Mouse (Mus musculus): ENCODE results near the gene Rap1gap. TPM values are rescaled to one million over a fixed set of nuclear protein-coding genes. Genes with fewer than 3 reads are reported as not detected.

The Rap1gap gene
- 12.5 and 14.4 TPM in 2 replicates for polyA plus RNA-seq (2015; fragmentation: Nextera tagmentation; extraction: Ambion mirVana)

- H3K9ac ChIP-seq = peak within 1 kb of the TSS; percentile 52
- no peaks in the 10 kb centered on the region for H3K36me3 ChIP-seq
- peak within 1 kb of the TSS; percentile 55 for H3K4me3 ChIP-seq (replicated peaks)
- H3K4me1 ChIP-seq = peaks cover 46% of the 10 kb centered on the region
- H3K4me2 ChIP-seq = peak within 1 kb of the TSS; percentile 95
- under 1% methylated on average over 34 of the region's 44 CpGs for WGBS
- peaks cover 43% of the 10 kb centered on the region for H3K27me3 ChIP-seq
- no peak within 1 kb of the TSS for H3K27ac ChIP-seq
- H3K9me3 ChIP-seq (replicated peaks) = no peaks in the 10 kb centered on the region
- ATAC-seq (replicated peaks; ENCODE audit: low FRiP score) = no peak
Measured at GRCm38 (mm10) chr4:137664433-137664979, at the start of gene Rap1gap. Rap1gap (plus strand) TSS chr4:137664726.

GRCm38 (mm10) chr4:137622847-137623246 lies 41.7 kb upstream of the Rap1gap start:
- Histone ChIP-seq H3K9ac (no peak overlapping the region), H3K4me1 (no peaks in the 10 kb centered on the region), H3K27me3 (no peaks in the 10 kb centered on the region), H3K4me3 (replicated peaks) (no peak overlapping the region), H3K9me3 (replicated peaks) (no peaks in the 10 kb centered on the region), H3K36me3 (peaks cover 93% of the 10 kb centered on the region), H3K4me2 (no peak overlapping the region), H3K27ac (no peak overlapping the region)
- ATAC-seq (replicated peaks; ENCODE audit: low FRiP score) = no peak
- 95% methylated on average over 8 of the region's 8 CpGs for WGBS

- Histone ChIP-seq H3K9me3 (replicated peaks) (no peaks in the 10 kb centered on the region), H3K4me2 (no peak overlapping the region), H3K27me3 (no peaks in the 10 kb centered on the region), H3K4me3 (replicated peaks) (no peak overlapping the region), H3K27ac (no peak overlapping the region), H3K36me3 (peaks cover 92% of the 10 kb centered on the region), H3K9ac (no peak overlapping the region), H3K4me1 (no peaks in the 10 kb centered on the region)
- no peak for ATAC-seq (replicated peaks; ENCODE audit: low FRiP score)
- 64% methylated on average over 8 of the region's 8 CpGs for WGBS
Measured at GRCm38 (mm10) chr4:137627476-137628235, 36.9 kb upstream of the Rap1gap start.

GRCm38 (mm10) chr4:137628400-137628799 lies 36.1 kb upstream of the Rap1gap start:
- Histone ChIP-seq H3K36me3 (peaks cover 92% of the 10 kb centered on the region), H3K4me1 (no peaks in the 10 kb centered on the region), H3K9ac (no peak overlapping the region), H3K27ac (no peak overlapping the region), H3K27me3 (no peaks in the 10 kb centered on the region), H3K4me2 (no peak overlapping the region), H3K9me3 (replicated peaks) (no peaks in the 10 kb centered on the region), H3K4me3 (replicated peaks) (no peak overlapping the region)
- no peak for ATAC-seq (replicated peaks; ENCODE audit: low FRiP score)
- 79% methylated on average over 6 of the region's 6 CpGs for WGBS

GRCm38 (mm10) chr4:137629354-137629753 lies 35.2 kb upstream of the Rap1gap start:
- no peak for ATAC-seq (replicated peaks; ENCODE audit: low FRiP score)
- Histone ChIP-seq H3K4me2 (no peak overlapping the region), H3K9ac (no peak overlapping the region), H3K27me3 (no peaks in the 10 kb centered on the region), H3K4me3 (replicated peaks) (no peak overlapping the region), H3K36me3 (peaks cover 90% of the 10 kb centered on the region), H3K27ac (no peak overlapping the region), H3K9me3 (replicated peaks) (no peaks in the 10 kb centered on the region), H3K4me1 (no peaks in the 10 kb centered on the region)
- 80% methylated on average over 7 of the region's 7 CpGs for WGBS

- Histone ChIP-seq H3K4me2 (no peak overlapping the region), H3K4me1 (no peaks in the 10 kb centered on the region), H3K27ac (no peak overlapping the region), H3K36me3 (peaks cover 90% of the 10 kb centered on the region), H3K4me3 (replicated peaks) (no peak overlapping the region), H3K9ac (no peak overlapping the region), H3K27me3 (no peaks in the 10 kb centered on the region), H3K9me3 (replicated peaks) (no peaks in the 10 kb centered on the region)
- WGBS = 68% methylated on average over 2 of the region's 2 CpGs
- no peak for ATAC-seq (replicated peaks; ENCODE audit: low FRiP score)
Measured at GRCm38 (mm10) chr4:137630153-137630552, 34.4 kb upstream of the Rap1gap start.

- no peak overlapping the region for H3K9ac ChIP-seq
- WGBS = 74% methylated on average over 3 of the region's 3 CpGs
- no peaks in the 10 kb centered on the region for H3K27me3 ChIP-seq
- H3K27ac ChIP-seq = no peak overlapping the region
- no peak overlapping the region for H3K4me3 ChIP-seq (replicated peaks)
- ATAC-seq (replicated peaks; ENCODE audit: low FRiP score) = no peak
- H3K4me1 ChIP-seq = no peaks in the 10 kb centered on the region
- no peaks in the 10 kb centered on the region for H3K9me3 ChIP-seq (replicated peaks)
- H3K4me2 ChIP-seq = no peak overlapping the region
- H3K36me3 ChIP-seq = peaks cover 92% of the 10 kb centered on the region
Measured at GRCm38 (mm10) chr4:137631596-137631995, 32.9 kb upstream of the Rap1gap start.

GRCm38 (mm10) chr4:137633394-137633793 lies 31.1 kb upstream of the Rap1gap start:
- Histone ChIP-seq H3K9me3 (replicated peaks) (no peaks in the 10 kb centered on the region), H3K4me3 (replicated peaks) (no peak overlapping the region), H3K36me3 (peaks cover 97% of the 10 kb centered on the region), H3K4me2 (no peak overlapping the region), H3K9ac (no peak overlapping the region), H3K4me1 (no peaks in the 10 kb centered on the region), H3K27ac (no peak overlapping the region), H3K27me3 (no peaks in the 10 kb centered on the region)
- 80% methylated on average over 4 of the region's 4 CpGs for WGBS
- no peak for ATAC-seq (replicated peaks; ENCODE audit: low FRiP score)

GRCm38 (mm10) chr4:137636597-137636996 lies 27.9 kb upstream of the Rap1gap start:
- Histone ChIP-seq H3K36me3 (peaks cover 97% of the 10 kb centered on the region), H3K4me1 (peaks cover 2% of the 10 kb centered on the region; the same call in 1 of the 2 replicates), H3K27me3 (no peaks in the 10 kb centered on the region), H3K4me2 (no peak overlapping the region), H3K9me3 (replicated peaks) (no peaks in the 10 kb centered on the region), H3K9ac (no peak overlapping the region), H3K4me3 (replicated peaks) (no peak overlapping the region), H3K27ac (no peak overlapping the region)
- ATAC-seq (replicated peaks; ENCODE audit: low FRiP score) = no peak
- WGBS = 83% methylated on average over 3 of the region's 3 CpGs

- Histone ChIP-seq H3K27ac (peak overlapping the region; percentile 74), H3K4me1 (peaks cover 14% of the 10 kb centered on the region), H3K27me3 (no peaks in the 10 kb centered on the region), H3K9me3 (replicated peaks) (no peaks in the 10 kb centered on the region), H3K36me3 (peaks cover 94% of the 10 kb centered on the region), H3K9ac (no peak overlapping the region), H3K4me3 (replicated peaks) (no peak overlapping the region), H3K4me2 (no peak overlapping the region)
- 83% methylated on average over 5 of the region's 5 CpGs for WGBS
- ATAC-seq (replicated peaks; ENCODE audit: low FRiP score) = no peak
Measured at GRCm38 (mm10) chr4:137641556-137641955, 23.0 kb upstream of the Rap1gap start.

- Histone ChIP-seq H3K27me3 (no peaks in the 10 kb centered on the region), H3K36me3 (peaks cover 94% of the 10 kb centered on the region), H3K9ac (no peak overlapping the region), H3K4me3 (replicated peaks) (no peak overlapping the region), H3K4me1 (peaks cover 14% of the 10 kb centered on the region), H3K9me3 (replicated peaks) (no peaks in the 10 kb centered on the region), H3K4me2 (no peak overlapping the region), H3K27ac (peak overlapping the region; percentile 74)
- 60% methylated on average over 2 of the region's 2 CpGs for WGBS
- no peak for ATAC-seq (replicated peaks; ENCODE audit: low FRiP score)
Measured at GRCm38 (mm10) chr4:137642101-137642500, 22.4 kb upstream of the Rap1gap start.

- no peak overlapping the region for H3K9ac ChIP-seq
- H3K4me3 ChIP-seq (replicated peaks) = no peak overlapping the region
- peaks cover 92% of the 10 kb centered on the region for H3K36me3 ChIP-seq
- no peak overlapping the region for H3K4me2 ChIP-seq
- H3K9me3 ChIP-seq (replicated peaks) = no peaks in the 10 kb centered on the region
- peaks cover 14% of the 10 kb centered on the region for H3K4me1 ChIP-seq
- 80% methylated on average over 2 of the region's 2 CpGs for WGBS
- no peak overlapping the region for H3K27ac ChIP-seq
- no peak for ATAC-seq (replicated peaks; ENCODE audit: low FRiP score)
- H3K27me3 ChIP-seq = no peaks in the 10 kb centered on the region
Measured at GRCm38 (mm10) chr4:137643459-137643858, 21.1 kb upstream of the Rap1gap start.

All from kidney, embryonic 15.5 days (tissue).